Mouse (Mus musculus): ENCODE results near the gene Setx. TPM values are rescaled to one million over a fixed set of nuclear protein-coding genes. Genes with fewer than 3 reads are reported as not detected.

Gene Setx
- polyA plus RNA-seq, 1 experiment from 2014 or later, result 28.8 TPM

DNA sequence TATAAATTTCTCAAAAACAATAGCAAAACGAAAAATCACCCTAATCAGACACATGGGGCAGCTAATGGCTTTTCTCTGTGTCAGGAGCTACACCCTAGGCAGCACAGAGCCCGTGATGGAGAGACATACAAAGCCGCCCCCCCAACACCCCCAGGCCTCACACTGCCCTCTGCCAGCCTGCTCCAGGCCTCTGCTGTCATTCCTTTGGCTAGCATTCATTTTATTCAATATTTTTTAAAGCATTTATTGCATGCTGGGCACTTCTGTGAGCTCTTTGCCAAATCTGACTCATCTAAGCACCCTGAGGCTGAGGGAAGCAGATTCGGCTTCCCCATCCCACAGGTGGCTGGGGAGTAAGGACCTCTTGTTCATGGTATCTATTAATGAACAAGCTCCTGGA is 102.7 kb downstream of the Setx start:
- no peak overlapping the region for H3K4me2 ChIP-seq (ENCODE audit: low read depth, low read length)
- no peaks in the 10 kb centered on the region for H3K4me1 ChIP-seq (ENCODE audit: control insufficient read depth, insufficient read depth, low read length)
- no peak overlapping the region for H3K27ac ChIP-seq (ENCODE audit: low read depth, low read length)
- ATAC-seq (ENCODE audit: low read depth), result no peak
- no peaks in the 10 kb centered on the region for H3K27me3 ChIP-seq (ENCODE audit: control insufficient read depth, insufficient read depth, low read length)
- no peak overlapping the region for H3K4me3 ChIP-seq (ENCODE audit: low read depth, low read length)
- no peaks in the 10 kb centered on the region for H3K36me3 ChIP-seq (ENCODE audit: control insufficient read depth, insufficient read depth, low read length)
- no peak overlapping the region for H3K9ac ChIP-seq (replicated peaks; ENCODE audit: low read depth, low read length)
- WGBS, result 70% methylated on average over 4 of the region's 4 CpGs
- H3K9me3 ChIP-seq (ENCODE audit: control insufficient read depth, low read length), result no peaks in the 10 kb centered on the region

DNA sequence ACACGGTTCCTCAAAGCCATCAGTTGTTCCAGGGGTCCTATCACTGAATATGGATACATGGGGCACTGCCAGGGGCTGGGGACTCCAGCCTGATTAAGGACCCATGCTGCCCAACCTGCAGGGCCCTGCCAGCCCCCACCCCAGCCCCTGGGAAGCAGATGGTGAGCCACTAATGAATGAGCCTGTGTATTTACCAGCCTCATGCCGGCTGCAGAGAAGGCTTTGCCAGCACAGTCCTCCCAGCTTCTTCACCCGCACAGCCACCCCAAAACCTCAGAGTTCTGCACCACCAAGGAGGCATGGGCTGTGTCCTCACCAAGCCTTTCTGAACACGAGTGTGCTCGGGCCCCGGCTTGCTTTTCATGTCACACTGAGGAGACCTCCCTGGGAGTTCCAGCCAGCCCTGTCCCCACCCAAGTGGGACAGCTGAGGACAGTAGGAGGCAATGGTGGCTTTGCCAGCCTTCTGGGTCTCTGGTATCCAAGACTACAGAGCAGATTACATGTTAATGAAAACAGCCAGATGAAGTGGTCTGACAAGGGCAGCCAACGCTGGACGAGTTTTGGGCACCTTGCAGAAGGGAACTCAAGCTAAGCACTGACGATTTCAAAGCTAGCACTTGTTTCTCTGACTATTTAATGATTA is 106.3 kb downstream of the Setx start:
- 74% methylated on average over 9 of the region's 9 CpGs for WGBS
- no peak overlapping the region for H3K9ac ChIP-seq (replicated peaks; ENCODE audit: low read depth, low read length)
- no peak for ATAC-seq (ENCODE audit: low read depth)
- no peak overlapping the region for H3K4me2 ChIP-seq (ENCODE audit: low read depth, low read length)
- H3K9me3 ChIP-seq (ENCODE audit: control insufficient read depth, low read length), result no peaks in the 10 kb centered on the region
- H3K4me3 ChIP-seq (ENCODE audit: low read depth, low read length), result no peak overlapping the region
- no peaks in the 10 kb centered on the region for H3K36me3 ChIP-seq (ENCODE audit: control insufficient read depth, insufficient read depth, low read length)
- H3K4me1 ChIP-seq (ENCODE audit: control insufficient read depth, insufficient read depth, low read length), result no peaks in the 10 kb centered on the region
- no peaks in the 10 kb centered on the region for H3K27me3 ChIP-seq (ENCODE audit: control insufficient read depth, insufficient read depth, low read length)
- no peak overlapping the region for H3K27ac ChIP-seq (ENCODE audit: low read depth, low read length)

Other genes starting within 250 kb of the Setx start
- gene Barhl1, start 207.5 kb upstream of the Setx start, polyA plus RNA-seq (2014; fragmentation: Nextera tagmentation; extraction: Ambion mirVana), result 4.5 and 4.7 TPM in 2 replicates
- gene Cfap77, start 69.1 kb upstream of the Setx start, polyA plus RNA-seq (2014; fragmentation: Nextera tagmentation; extraction: Ambion mirVana), result 0.20 TPM in 1 of 2 replicates, not detected in the other
- 7.0 and 8.0 TPM in 2 replicates for gene Ttf1, start 63.9 kb upstream of the Setx start, polyA plus RNA-seq (2014; fragmentation: Nextera tagmentation; extraction: Ambion mirVana)
- gene Ntng2, start 128.8 kb downstream of the Setx start, polyA plus RNA-seq (2014; fragmentation: Nextera tagmentation; extraction: Ambion mirVana), result 1.3 and 1.8 TPM in 2 replicates
- gene Med27, start 222.6 kb downstream of the Setx start, polyA plus RNA-seq (2014; fragmentation: Nextera tagmentation; extraction: Ambion mirVana), result 76.2 and 77.9 TPM in 2 replicates